Mouse (Mus musculus) midbrain, embryonic 10.5 days (tissue): ENCODE data around the gene Mmachc. TPM values are rescaled to one million over a fixed set of nuclear protein-coding genes. Genes with fewer than 3 reads are reported as not detected.
A peak's percentile ranks its signal among the peaks of the same experiment; 100 is the strongest.
"Not testable (repeated sequence)": the region's sequence is repeated elsewhere in the genome, so short reads cannot be mapped to it uniquely, and the experiment has no call there.

Source experiments
- DNase-seq: peaks from one replicate; pipeline ENCODE4 v3.0.0-alpha.2; 2017; ENCODE audit warnings: low spot score
- H3K27ac ChIP-seq: fragments of 300-500 bp; sonication (generic); replicated peaks from 2 replicates; pipeline ENCODE4 v1.5.1; 2016; ENCODE audit warnings: mild to moderate bottlenecking
- H3K27me3 ChIP-seq: fragments of 300-500 bp; sonication (generic); 2 replicates; pipeline ENCODE4 v1.6.1; 2016; ENCODE audit warnings: low read depth, mild to moderate bottlenecking; ENCODE audit not compliant: poor library complexity, severe bottlenecking
- H3K36me3 ChIP-seq: fragments of 300-500 bp; sonication (generic); 2 replicates; pipeline ENCODE4 v1.6.1; 2016; ENCODE audit warnings: mild to moderate bottlenecking, moderate library complexity
- H3K4me1 ChIP-seq: fragments of 300-500 bp; sonication (generic); 2 replicates; pipeline ENCODE4 v1.6.1; 2016
- H3K4me3 ChIP-seq: fragments of 300-500 bp; sonication (generic); 2 replicates; pipeline ENCODE4 v1.5.1; 2016; ENCODE audit warnings: mild to moderate bottlenecking, moderate library complexity
- H3K9me3 ChIP-seq: fragments of 300-500 bp; sonication (generic); replicated peaks from 2 replicates; pipeline ENCODE4 v1.6.1; 2016; ENCODE audit warnings: mild to moderate bottlenecking
- WGBS: fragments of 180-500 bp; shearing (Covaris S2); methylation state at CpG from one replicate; pipeline ENCODE4 v1.1.7; 2016; 5-methylcytosine and 5-hydroxymethylcytosine counted together
- polyA plus RNA-seq: library from polyadenylated mRNA; unstranded; fragments of >200 nt; fragmentation: Nextera tagmentation; extraction: Ambion mirVana; gene quantifications from 2 replicates; pipeline ENCODE4 v1.2.1, GENCODE M21; 2016

Gene Mmachc
- polyA plus RNA-seq, 1 experiment from 2014 or later = 42.0 TPM

- peaks cover 22% of the 10 kb centered on the region for H3K4me1 ChIP-seq
- H3K36me3 ChIP-seq = peaks cover 27% of the 10 kb centered on the region
- WGBS = 85% methylated on average over 2 of the region's 2 CpGs
- DNase-seq = no peak
- H3K27me3 ChIP-seq = no peaks in the 10 kb centered on the region
- peak overlapping the region; percentile 94 for H3K27ac ChIP-seq
- no peaks in the 10 kb centered on the region for H3K9me3 ChIP-seq
- peak overlapping the region; percentile 77 for H3K4me3 ChIP-seq
Observed at GRCm38 (mm10) chr4:116684665-116685064, 23.5 kb downstream of the Mmachc start.

- H3K27me3 ChIP-seq = no peaks in the 10 kb centered on the region
- no peak overlapping the region for H3K27ac ChIP-seq
- peaks cover 22% of the 10 kb centered on the region for H3K4me1 ChIP-seq
- no peak for DNase-seq
- WGBS = 93% methylated on average over 4 of the region's 4 CpGs
- H3K36me3 ChIP-seq = peaks cover 20% of the 10 kb centered on the region
- no peak overlapping the region for H3K4me3 ChIP-seq
- H3K9me3 ChIP-seq = no peaks in the 10 kb centered on the region
Observed at GRCm38 (mm10) chr4:116683957-116684356, 24.2 kb downstream of the Mmachc start.

GRCm38 (mm10) chr4:116680521-116680920 is 27.7 kb downstream of the Mmachc start:
- not testable (repeated sequence) for H3K27me3 ChIP-seq, H3K4me1 ChIP-seq, H3K4me3 ChIP-seq, DNase-seq, H3K27ac ChIP-seq, H3K36me3 ChIP-seq, H3K9me3 ChIP-seq
- 94% methylated on average over 4 of the region's 4 CpGs for WGBS

DNA sequence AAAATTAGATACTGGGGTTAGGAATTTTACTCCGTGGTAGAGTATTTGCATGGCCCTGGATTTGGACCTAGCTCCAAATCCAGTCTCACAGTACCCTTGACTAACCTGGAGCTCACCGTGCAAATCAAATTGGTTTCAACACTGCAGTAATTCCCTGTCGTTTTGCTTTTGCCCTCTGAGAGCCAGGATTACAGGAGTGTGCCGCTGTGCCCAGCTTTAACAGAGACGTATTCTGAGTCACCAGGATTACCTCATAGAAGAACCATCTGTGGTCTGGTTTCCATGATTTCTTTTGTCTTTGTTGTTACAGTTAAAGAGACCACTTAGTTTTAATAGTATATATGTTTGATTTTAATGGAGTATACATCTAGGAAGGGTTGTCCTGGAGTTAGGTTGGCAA is 29.1 kb downstream of the Mmachc start:
- Histone ChIP-seq H3K4me3 (no peak overlapping the region), H3K36me3 (no peaks in the 10 kb centered on the region), H3K27me3 (no peaks in the 10 kb centered on the region), H3K27ac (no peak overlapping the region), H3K4me1 (no peaks in the 10 kb centered on the region), H3K9me3 (no peaks in the 10 kb centered on the region)
- no peak for DNase-seq
- WGBS = 79% methylated on average over 5 of the region's 5 CpGs

DNA sequence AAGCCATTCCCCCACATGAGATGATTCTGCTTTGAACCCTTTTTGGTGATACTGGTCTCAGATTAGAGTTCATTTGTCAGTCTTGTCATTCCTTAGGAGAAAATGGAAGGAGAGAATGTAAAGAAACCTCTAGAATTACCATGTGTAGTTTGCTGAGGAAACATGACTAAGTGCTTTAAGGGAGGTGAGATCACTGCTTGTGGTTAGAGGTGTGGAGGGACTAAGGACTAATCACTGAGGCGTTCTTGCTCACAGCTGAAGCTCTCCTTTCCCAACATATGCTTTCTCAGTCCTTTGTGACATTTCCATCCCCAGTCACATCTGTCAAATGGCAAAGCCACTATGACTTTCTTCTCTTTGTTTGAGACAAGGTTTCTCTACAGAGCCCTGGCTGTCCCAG is 30.4 kb downstream of the Mmachc start:
- no peak for DNase-seq
- Histone ChIP-seq H3K9me3 (no peaks in the 10 kb centered on the region), H3K36me3 (no peaks in the 10 kb centered on the region), H3K4me3 (no peak overlapping the region), H3K27ac (no peak overlapping the region), H3K4me1 (no peaks in the 10 kb centered on the region), H3K27me3 (no peaks in the 10 kb centered on the region)
- 81% methylated on average over 1 of the region's 1 CpGs for WGBS

- Histone ChIP-seq H3K36me3 (no peaks in the 10 kb centered on the region), H3K27me3 (no peaks in the 10 kb centered on the region), H3K4me3 (no peak overlapping the region), H3K4me1 (no peaks in the 10 kb centered on the region), H3K27ac (no peak overlapping the region), H3K9me3 (no peaks in the 10 kb centered on the region)
- no peak for DNase-seq
- 90% methylated on average over 3 of the region's 3 CpGs for WGBS
Observed at GRCm38 (mm10) chr4:116676027-116676426, 32.2 kb downstream of the Mmachc start.

- 92% methylated on average over 6 of the region's 6 CpGs for WGBS
- H3K9me3 ChIP-seq, H3K27ac ChIP-seq: not testable (repeated sequence)
Observed at GRCm38 (mm10) chr4:116674761-116675160, 33.4 kb downstream of the Mmachc start.

GRCm38 (mm10) chr4:116672785-116673184 is 35.4 kb downstream of the Mmachc start:
- Histone ChIP-seq H3K4me3 (no peak overlapping the region), H3K4me1 (no peaks in the 10 kb centered on the region), H3K27me3 (no peaks in the 10 kb centered on the region), H3K36me3 (no peaks in the 10 kb centered on the region), H3K27ac (no peak overlapping the region), H3K9me3 (no peaks in the 10 kb centered on the region)
- DNase-seq = no peak
- WGBS = 76% methylated on average over 2 of the region's 2 CpGs

More at GRCm38 (mm10) chr4:116674761-116675160, 33.4 kb downstream of the Mmachc start:
- H3K36me3 ChIP-seq, H3K4me3 ChIP-seq, H3K4me1 ChIP-seq, DNase-seq, H3K27me3 ChIP-seq: not testable (repeated sequence)

DNA sequence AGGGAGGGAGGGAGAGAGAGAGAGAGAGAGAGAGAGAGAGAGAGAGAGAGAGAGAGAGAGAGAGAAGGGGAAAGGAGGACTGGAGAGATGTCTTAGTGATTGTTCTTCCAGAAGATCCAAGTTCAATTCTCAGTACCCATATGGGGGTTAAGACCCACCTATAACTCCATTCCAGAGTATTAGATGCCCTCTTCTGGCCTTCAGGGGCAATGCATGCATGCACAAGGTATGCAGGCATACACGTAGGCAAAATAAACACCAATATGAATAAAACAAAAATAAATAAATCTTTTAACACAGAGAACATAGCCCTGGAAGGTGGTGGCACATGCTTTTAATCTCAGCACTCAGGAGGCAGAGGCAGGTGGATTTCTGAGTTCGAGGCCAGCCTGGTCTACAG is 38.9 kb downstream of the Mmachc start:
- H3K27ac ChIP-seq = no peak overlapping the region
- no peaks in the 10 kb centered on the region for H3K9me3 ChIP-seq
- no peaks in the 10 kb centered on the region for H3K4me1 ChIP-seq
- WGBS = 66% methylated on average over 2 of the region's 2 CpGs
- DNase-seq = no peak
- H3K36me3 ChIP-seq = no peaks in the 10 kb centered on the region
- H3K4me3 ChIP-seq = no peak overlapping the region
- no peaks in the 10 kb centered on the region for H3K27me3 ChIP-seq

GRCm38 (mm10) chr4:116668145-116668544 is 40.1 kb downstream of the Mmachc start:
- 72% methylated on average over 3 of the region's 3 CpGs for WGBS
- Histone ChIP-seq H3K27me3 (no peaks in the 10 kb centered on the region), H3K4me1 (no peaks in the 10 kb centered on the region), H3K36me3 (no peaks in the 10 kb centered on the region), H3K4me3 (no peak overlapping the region), H3K27ac (no peak overlapping the region), H3K9me3 (no peaks in the 10 kb centered on the region)
- no peak for DNase-seq

DNA sequence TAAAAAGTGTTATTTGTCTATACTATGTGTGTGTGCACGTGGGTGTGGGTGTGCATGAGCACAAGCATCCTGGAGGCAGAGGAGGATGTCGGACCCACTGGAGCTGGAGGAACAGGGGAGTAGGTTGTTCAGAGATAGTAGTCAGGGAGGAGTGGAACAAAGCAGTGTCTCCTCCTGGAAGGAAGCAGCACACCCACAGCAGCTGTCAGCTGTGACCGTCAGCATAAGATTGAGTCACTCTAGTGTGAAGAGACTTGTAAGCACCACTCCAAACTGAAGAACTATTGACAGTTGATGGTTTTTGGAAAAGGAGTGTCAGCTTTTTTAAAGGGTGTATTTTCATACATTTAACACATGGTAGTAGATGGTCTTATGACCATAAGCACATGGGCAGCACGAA is 41.6 kb downstream of the Mmachc start:
- no peaks in the 10 kb centered on the region for H3K4me1 ChIP-seq
- no peaks in the 10 kb centered on the region for H3K27me3 ChIP-seq
- 78% methylated on average over 4 of the region's 4 CpGs for WGBS
- H3K36me3 ChIP-seq = no peaks in the 10 kb centered on the region
- no peaks in the 10 kb centered on the region for H3K9me3 ChIP-seq
- no peak overlapping the region for H3K4me3 ChIP-seq
- no peak overlapping the region for H3K27ac ChIP-seq
- DNase-seq = no peak

DNA sequence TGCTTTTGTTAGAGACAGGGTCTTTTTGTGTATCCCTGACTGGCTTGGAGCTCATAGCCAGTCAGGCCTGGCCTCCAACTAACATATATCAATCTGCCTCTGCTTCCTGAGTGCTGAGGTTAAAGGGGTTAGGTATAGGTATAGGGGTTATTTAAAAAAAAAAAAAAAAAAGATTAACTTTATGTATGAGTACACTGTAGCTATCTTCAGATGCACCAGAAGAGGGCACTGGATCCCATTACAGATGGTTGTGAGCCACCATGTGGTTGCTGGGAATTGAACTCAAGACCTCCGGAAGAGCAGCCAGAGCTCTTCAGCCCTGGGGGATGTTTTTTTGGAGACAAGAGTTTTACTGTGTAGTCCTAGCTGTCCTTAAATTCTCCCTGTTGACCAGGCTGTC is 46.2 kb downstream of the Mmachc start:
- 88% methylated on average over 1 of the region's 1 CpGs for WGBS

GRCm38 (mm10) chr4:116660829-116661228 is 47.4 kb downstream of the Mmachc start:
- Histone ChIP-seq H3K27ac (no peak overlapping the region), H3K27me3 (no peaks in the 10 kb centered on the region), H3K4me1 (no peaks in the 10 kb centered on the region), H3K36me3 (no peaks in the 10 kb centered on the region), H3K4me3 (no peak overlapping the region), H3K9me3 (no peaks in the 10 kb centered on the region)
- DNase-seq = no peak
- WGBS = 85% methylated on average over 6 of the region's 6 CpGs

More for the DNA sequence above, 46.2 kb downstream of the Mmachc start:
- H3K9me3 ChIP-seq = no peaks in the 10 kb centered on the region
- H3K36me3 ChIP-seq = no peaks in the 10 kb centered on the region
- no peak for DNase-seq
- no peak overlapping the region for H3K27ac ChIP-seq
- H3K27me3 ChIP-seq = no peaks in the 10 kb centered on the region
- H3K4me3 ChIP-seq = no peak overlapping the region
- H3K4me1 ChIP-seq = no peaks in the 10 kb centered on the region

DNA sequence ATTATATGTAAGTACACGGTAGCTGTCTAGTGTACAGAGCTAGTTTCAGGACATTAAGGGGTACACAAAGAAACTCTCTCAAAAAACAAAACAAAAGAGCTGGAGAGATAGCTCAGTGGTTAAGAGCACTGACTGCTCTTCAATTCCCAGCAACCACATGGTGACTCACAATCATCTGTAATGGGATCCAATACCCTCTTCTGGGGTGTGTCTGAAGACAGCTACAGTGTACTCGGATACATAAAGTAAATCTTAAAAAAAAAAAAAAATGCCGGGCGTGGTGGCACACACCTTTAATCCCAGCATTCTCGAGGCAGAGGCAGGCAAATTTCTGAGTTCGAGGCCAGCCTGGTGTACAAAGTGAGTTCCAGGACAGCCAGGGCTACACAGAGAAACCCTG is 48.3 kb downstream of the Mmachc start:
- DNase-seq, H3K9me3 ChIP-seq, H3K4me3 ChIP-seq, H3K4me1 ChIP-seq, H3K36me3 ChIP-seq, H3K27me3 ChIP-seq, H3K27ac ChIP-seq: not testable (repeated sequence)
- WGBS = 90% methylated on average over 6 of the region's 6 CpGs
